Mouse (Mus musculus): Measurements from ENCODE around the gene Lrrc55. TPM values are rescaled to one million over a fixed set of nuclear protein-coding genes. Genes with fewer than 3 reads are reported as not detected.

Gene Lrrc55
- total RNA-seq, 2 experiments from 2014 or later: 33.8 to 37.0 TPM

DNA sequence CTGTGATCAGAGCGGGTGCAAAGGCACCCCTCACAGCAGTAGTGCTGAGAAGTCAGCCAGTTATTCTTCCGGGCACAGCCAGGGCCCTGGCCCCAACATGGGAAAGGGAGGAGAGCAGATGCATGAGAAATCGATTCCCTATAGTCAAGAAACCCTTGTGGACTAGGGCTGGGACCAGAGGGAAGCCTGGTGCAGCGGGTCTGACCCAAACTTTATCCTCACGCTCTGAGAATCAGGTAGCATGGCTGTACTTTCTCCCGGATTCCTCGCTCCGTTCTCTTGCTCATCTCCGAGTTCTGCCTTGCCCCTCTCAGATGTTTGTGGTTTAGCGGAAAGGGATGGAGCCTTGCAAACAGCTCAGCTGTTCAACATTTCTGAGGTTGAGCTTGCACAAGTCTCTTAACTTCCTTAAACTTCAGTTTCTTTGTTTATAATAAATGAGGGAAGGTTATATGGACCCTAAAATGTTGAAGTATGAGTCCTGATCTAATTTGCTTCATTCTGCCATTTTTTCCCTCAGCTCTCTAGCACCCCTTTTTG lies 59.3 kb downstream of the Lrrc55 start:
- intact Hi-C loops (cut with DNase I): no loop called here
- no peak for DNase-seq (ENCODE audit: low spot score in 2 of 2)

DNA sequence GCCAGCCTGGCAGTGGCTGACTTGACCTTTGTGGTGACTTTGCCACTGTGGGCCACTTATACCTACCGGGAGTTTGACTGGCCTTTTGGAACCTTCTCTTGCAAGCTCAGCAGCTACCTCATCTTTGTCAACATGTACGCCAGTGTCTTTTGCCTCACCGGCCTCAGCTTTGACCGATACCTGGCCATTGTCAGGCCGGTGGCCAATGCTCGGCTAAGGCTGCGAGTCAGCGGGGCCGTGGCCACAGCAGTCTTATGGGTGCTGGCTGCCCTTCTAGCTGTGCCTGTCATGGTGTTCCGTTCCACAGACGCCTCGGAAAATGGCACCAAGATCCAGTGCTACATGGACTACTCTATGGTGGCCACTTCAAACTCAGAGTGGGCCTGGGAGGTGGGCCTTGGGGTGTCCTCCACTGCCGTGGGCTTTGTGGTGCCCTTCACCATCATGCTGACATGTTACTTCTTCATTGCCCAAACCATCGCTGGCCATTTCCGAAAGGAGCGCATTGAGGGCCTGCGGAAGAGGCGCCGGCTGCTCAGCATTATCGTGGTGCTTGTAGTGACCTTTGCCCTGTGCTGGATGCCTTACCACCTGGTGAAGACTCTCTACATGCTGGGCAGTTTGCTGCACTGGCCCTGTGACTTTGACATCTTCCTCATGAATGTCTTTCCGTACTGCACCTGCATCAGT lies 60.0 kb downstream of the Lrrc55 start:
- intact Hi-C loops (cut with DNase I): no loop called here
- DNase-seq (ENCODE audit: low spot score in 2 of 2): no peak

DNA sequence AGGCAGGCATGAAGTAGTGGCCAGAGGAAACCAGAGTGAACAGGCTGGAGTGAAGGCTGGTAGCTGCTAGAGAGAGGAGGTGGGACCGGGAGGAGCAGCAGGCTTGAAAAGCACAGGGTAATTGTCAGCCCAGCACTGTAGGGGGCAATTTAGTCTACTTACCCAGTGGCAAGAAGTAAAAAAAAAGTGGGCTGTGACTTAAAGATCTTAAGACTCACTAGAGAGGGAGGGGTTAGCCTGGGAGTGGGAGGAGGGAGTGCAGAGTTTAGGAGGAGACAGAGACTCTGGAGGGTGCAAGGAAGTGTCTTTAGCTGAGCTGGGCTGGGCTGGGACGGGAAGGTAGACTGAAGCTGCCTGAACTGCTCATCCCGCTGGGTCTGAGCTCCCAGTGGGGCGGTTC lies 60.9 kb downstream of the Lrrc55 start, which contains the start of gene Aplnr:
Gene Aplnr, plus strand, starts transcription at position 137 of the 400 bp plus-strand sequence.
- DNase-seq (ENCODE audit: low spot score in 2 of 2): no peak
- intact Hi-C loops (cut with DNase I): no loop called here

DNA sequence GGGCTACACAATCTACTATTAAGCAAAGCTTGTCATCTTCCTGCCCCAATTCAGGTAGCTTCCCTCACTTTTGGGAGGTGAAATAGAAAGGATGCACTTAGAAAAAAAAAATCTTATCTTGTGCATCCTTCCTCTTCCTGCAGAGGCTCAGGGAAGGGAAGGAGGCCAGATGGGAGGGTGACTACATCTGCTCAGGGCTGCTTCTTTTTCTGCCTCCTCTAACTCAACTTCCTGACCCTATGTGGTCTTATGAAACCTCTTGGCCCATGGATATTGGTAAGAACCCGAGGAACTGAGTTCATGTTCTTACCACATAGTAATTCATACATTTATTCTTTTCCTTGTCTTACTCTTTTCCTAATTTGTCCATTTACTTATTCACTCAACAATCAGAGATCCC lies 61.9 kb downstream of the Lrrc55 start:
- intact Hi-C loops (cut with DNase I): no loop called here
- no peak for DNase-seq (ENCODE audit: low spot score in 2 of 2)

DNA sequence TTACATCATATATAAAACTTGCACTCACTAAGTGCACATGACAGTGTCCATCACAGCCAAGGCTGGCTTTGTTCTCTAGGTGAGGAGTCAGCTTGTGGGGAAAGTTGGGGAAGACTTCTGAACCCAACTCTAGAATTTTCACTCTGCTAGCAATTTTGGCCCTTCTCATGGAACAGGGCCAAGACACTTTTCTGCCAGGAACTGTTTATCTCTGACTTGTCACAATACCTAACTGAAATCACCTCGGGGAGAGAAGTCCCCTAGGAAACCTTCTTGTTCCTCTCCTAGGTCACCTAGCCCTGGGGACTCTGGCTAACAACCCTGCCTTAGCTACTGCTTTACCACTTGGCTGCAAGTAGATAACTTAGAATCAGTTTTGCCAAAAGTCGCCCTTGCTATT lies 64.8 kb downstream of the Lrrc55 start:
- intact Hi-C loops (cut with DNase I): no loop called here
- no peak for DNase-seq (ENCODE audit: low spot score in 2 of 2)

DNA sequence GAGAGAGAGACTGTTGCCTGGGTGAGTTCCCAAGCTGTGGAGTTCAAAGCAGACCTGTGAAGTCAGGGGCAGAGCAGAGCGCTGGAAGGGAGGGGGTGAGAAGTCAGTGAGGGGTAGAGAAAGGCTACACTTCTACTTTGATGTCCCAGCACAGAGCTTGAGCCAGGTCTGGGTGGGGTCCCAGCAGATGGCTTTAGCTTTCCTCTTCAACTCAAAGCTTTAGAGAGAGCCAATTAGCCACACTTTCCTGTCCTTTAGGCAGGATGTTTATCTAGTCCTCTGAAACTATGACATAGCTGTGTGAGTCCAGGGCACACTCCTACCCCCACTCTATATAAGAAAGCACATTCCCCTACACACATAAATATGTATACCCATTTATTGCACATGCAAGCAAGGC lies 65.3 kb downstream of the Lrrc55 start:
- DNase-seq (ENCODE audit: low spot score in 2 of 2): no peak
- intact Hi-C loops (cut with DNase I): no loop called here

DNA sequence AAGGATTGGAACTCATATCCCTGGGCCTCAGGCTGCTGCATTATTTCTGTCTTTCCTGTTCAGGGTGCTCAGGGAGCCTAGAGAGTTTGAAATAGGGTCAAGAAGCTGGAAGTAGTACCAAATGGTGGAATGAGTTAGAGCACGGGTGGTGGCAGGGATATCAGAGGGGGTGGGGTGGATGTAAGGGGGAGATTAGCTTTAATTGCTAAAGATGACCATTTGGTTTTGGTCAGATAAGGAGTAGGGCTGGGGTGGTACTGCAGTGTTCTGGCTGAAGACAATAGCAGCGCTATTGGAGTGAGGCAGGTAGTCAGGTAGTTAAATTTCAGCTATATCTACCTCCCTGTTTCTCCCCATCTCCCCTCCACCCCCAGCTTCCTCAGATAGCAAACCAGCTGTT lies 65.8 kb downstream of the Lrrc55 start:
- intact Hi-C loops (cut with DNase I): no loop called here
- no peak for DNase-seq (ENCODE audit: low spot score in 2 of 2)

DNA sequence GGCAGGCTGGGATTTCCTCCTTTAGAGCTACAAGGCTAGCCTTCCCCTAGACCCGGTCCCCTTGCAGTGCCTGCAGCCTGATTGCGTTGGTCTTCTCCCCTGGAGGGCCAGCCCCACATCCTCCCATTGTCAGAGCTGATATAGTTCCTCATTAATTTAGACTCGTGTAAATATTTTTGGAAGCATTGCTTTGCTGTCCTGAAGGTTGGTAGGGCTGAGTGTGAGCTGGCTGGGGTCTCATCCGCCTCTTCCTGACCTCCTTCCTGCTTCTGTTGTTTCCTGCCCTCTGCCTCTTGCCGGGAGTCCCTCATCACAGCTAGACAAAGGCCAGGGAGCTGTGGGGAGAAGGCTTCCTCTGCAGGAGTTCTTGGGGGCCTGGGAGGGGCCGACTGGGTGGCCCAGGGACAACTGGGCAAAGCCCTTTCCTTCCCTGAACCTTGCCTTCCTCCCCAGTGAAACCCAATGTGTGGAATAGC lies 67.5 kb downstream of the Lrrc55 start:
- intact Hi-C loops (cut with DNase I): no loop called here
- no peak for DNase-seq (ENCODE audit: low spot score in 2 of 2)

DNA sequence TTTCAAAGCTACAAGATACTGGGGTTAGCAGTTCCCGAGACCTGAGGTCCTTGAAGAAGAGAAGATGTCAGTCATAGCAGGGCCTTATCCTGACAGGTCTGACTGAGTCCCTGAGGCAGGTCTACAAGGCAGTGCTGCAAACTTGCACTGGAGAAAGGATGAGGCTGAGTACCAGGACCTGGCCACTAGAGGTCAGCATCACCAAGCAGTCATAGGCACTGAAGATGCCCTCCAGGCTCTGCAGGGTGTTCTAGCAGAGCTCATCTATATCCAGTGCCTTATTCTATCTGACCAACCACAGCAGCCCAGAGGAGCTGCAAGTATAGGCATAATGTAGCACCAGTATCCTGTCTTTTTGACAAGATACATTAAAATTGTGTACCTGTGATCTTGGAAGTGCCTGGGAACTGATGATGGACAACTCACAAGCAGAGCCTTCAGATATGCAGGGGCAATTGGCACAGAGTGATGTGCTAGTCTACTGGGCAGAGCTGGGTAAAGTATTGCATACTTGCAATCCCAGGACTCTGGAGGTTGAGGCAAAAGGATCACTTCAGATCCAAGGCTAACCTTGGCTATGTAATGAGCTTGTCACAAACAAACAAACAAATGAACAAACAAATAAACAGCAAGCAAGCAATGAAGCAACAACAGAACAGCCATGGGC lies 73.0 kb downstream of the Lrrc55 start:
- peak; percentile 77 to 79 for DNase-seq (ENCODE audit: low spot score in 2 of 2)
- intact Hi-C loops (cut with DNase I): loop anchor here (1.0 kb wide), 2 partner anchors 122 to 437 kb away; no protein-coding TSS in a partner anchor

DNA sequence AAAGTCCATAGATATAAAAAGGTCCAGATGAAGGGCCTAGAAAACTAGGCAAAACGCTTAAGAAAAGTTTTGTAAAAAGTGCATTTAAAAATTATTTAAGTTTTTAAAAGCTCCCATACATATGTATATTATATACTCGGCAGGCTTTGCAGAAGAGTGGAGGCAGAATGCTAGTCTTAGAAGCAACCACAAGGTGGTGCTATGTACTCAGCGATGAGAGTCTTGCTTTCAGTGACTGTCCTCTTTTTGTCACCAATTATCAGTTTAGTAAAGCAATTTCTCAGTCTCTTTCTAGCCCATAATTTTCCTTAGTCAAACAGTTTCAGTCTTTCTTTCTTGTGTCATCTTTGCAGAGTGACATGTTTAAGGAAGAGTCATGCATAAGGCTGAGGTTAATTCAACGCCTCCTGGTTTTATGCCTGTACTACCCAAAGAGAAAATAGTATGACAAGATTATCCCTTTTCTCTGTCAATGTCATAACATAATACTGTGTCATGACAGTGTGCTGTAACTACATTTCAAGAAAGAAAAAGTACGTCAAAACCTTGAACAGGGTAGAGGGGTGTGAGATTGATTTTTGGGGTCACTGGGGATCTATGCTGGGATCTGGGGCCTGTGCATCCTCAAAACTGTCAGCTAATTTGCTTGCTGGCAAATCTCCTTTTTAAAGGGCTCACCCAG lies 73.7 kb downstream of the Lrrc55 start:
- intact Hi-C loops (cut with DNase I): loop anchor here (1.0 kb wide), 2 partner anchors 123 to 438 kb away; no protein-coding TSS in a partner anchor
- peak; percentile 23 to 47 for DNase-seq (ENCODE audit: low spot score in 2 of 2)

Other genes starting within 250 kb of the Lrrc55 start
- gene Prg2, start 216.7 kb downstream of the Lrrc55 start, total RNA-seq (2021): not detected
- gene Prg3, start 209.0 kb downstream of the Lrrc55 start, total RNA-seq (2021): not detected
- 100 to 1,000 TPM in 1 of 2 experiments, 10 to 100 TPM in 1; 94.2 to 109 TPM for gene Ssrp1, start 160.0 kb downstream of the Lrrc55 start, total RNA-seq (2021)
- gene P2rx3, start 159.7 kb downstream of the Lrrc55 start, total RNA-seq (2021): 1 to 10 TPM; 1.6 to 2.3 TPM
- 100 to 1,000 TPM; 109 to 131 TPM for gene Tnks1bp1, start 149.2 kb downstream of the Lrrc55 start, total RNA-seq (2021)
- 1 to 10 TPM in 1 of 2 experiments, under 1 TPM in 1; 1.00 to 1.1 TPM for gene Aplnr, start 61.0 kb downstream of the Lrrc55 start, total RNA-seq (2021)
- not detected for gene Olfr987, start 142.1 kb upstream of the Lrrc55 start, total RNA-seq (2021)
- not detected for gene Olfr988, start 166.0 kb upstream of the Lrrc55 start, total RNA-seq (2021)
- not detected for gene Olfr992, start 212.3 kb upstream of the Lrrc55 start, total RNA-seq (2021)
- not detected for gene Olfr993, start 217.7 kb upstream of the Lrrc55 start, total RNA-seq (2021)
- gene Olfr994, start 239.3 kb upstream of the Lrrc55 start, total RNA-seq (2021): not detected
- not detected for gene Olfr995, start 246.4 kb upstream of the Lrrc55 start, total RNA-seq (2021)

All from left cerebral cortex, postnatal 36 days (tissue).